14 mouse cellular contexts compared by ENCODE assay signal in the genomic region with DNA sequence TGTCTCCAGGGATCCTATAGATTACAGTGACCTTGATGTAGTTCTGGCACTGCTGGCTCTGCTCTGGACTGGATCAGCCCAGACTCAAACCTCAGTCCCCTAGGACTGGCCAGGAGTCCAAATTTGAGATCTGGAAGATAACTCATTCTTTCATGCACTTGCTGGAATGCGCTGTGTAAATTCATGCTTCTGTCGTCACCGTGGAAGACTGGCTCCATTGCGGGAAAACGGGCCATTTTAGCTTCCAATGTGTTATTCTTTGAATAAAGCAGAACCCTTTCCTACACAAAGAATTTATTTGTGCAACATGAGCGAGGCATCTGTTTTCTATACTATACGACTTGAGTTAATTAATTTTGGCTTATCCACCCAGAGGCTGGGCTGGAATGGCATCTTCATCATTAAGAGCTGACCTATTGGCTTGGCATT. TPM values are rescaled to one million over a fixed set of nuclear protein-coding genes. Genes with fewer than 3 reads are reported as not detected.
DNase-seq lines count a peak whose midpoint lies in the region; ATAC-seq and TF ChIP-seq lines count a peak whose summit lies in the region.
"Had no signal": no experiment of that assay in that cellular context is flagged by ENCODE, and none has a peak within 500 bp of the region (broad histone marks: within the 10 kb centered on the region; RNA-seq: fewer than 3 reads in every experiment).

No protein-coding gene starts in this region.

- intact Hi-C loops in heart, adult 2 months (cut with DNase I): no loop called here

- no peak overlapping the region for H3K9ac ChIP-seq in heart, embryonic 13.5 days
- H3K9ac ChIP-seq in heart, adult 2 months (ENCODE audit: low read depth, low read length): no peak overlapping the region
- H3K9ac ChIP-seq in stomach, embryonic 14.5 days (replicated peaks; ENCODE audit: low read depth, low read length): no peak overlapping the region
- no peak overlapping the region for H3K9ac ChIP-seq in stomach, postnatal 0 days (ENCODE audit: low read length)
- H3K9ac ChIP-seq in intestine, embryonic 15.5 days: no peak overlapping the region
- H3K9ac ChIP-seq: liver, embryonic 15.5 days had no signal

- H3K36me3 ChIP-seq in heart, embryonic 13.5 days: no peaks in the 10 kb centered on the region
- H3K36me3 ChIP-seq in heart, adult 2 months (ENCODE audit: control insufficient read depth, insufficient read depth, low read length): no peaks in the 10 kb centered on the region; the same call in 1 of the 2 replicates
- H3K36me3 ChIP-seq in stomach, embryonic 14.5 days (ENCODE audit: control insufficient read depth, insufficient read depth, low read length): no peaks in the 10 kb centered on the region
- no peaks in the 10 kb centered on the region for H3K36me3 ChIP-seq in stomach, postnatal 0 days (ENCODE audit: control insufficient read depth, insufficient read depth, low read length)
- H3K36me3 ChIP-seq in intestine, embryonic 15.5 days: no peaks in the 10 kb centered on the region
- H3K36me3 ChIP-seq: liver, embryonic 15.5 days had no signal

- no peak overlapping the region for H3K4me3 ChIP-seq in heart, embryonic 13.5 days
- H3K4me3 ChIP-seq in heart, adult 2 months: no peak overlapping the region
- H3K4me3 ChIP-seq in stomach, embryonic 14.5 days (ENCODE audit: low read depth, low read length): no peak overlapping the region
- no peak overlapping the region for H3K4me3 ChIP-seq in stomach, postnatal 0 days (ENCODE audit: low read depth, low read length)
- H3K4me3 ChIP-seq in intestine, embryonic 15.5 days (replicated peaks): no peak overlapping the region
- H3K4me3 ChIP-seq: liver, embryonic 15.5 days had no signal

- 75% methylated on average over 7 of the region's 7 CpGs for whole genome bisulfite sequencing in heart, embryonic 13.5 days
- 91% methylated on average over 7 of the region's 7 CpGs for WGBS in heart, adult 2 months
- WGBS in stomach, embryonic 14.5 days: 42% methylated on average over 7 of the region's 7 CpGs
- 57% methylated on average over 7 of the region's 7 CpGs for WGBS in stomach, postnatal 0 days
- WGBS in intestine, embryonic 15.5 days: 41% methylated on average over 7 of the region's 7 CpGs

- peak overlapping the region; percentile 24; the same call in 1 of the 2 replicates for H3K27ac ChIP-seq in heart, embryonic 13.5 days (replicated peaks)
- no peak overlapping the region for H3K27ac ChIP-seq in heart, adult 2 months
- peak overlapping the region; percentile 41; the same call in 1 of the 2 replicates for H3K27ac ChIP-seq in stomach, embryonic 14.5 days (ENCODE audit: low read length)
- no peak overlapping the region for H3K27ac ChIP-seq in stomach, postnatal 0 days (replicated peaks)
- H3K27ac ChIP-seq in intestine, embryonic 15.5 days: no peak overlapping the region
- H3K27ac ChIP-seq: liver, embryonic 15.5 days had no signal

- DNase-seq in heart, adult 2 months: no peak
- DNase-seq in stomach, postnatal 0 days (ENCODE audit: low spot score): no peak
- no peak for DNase-seq in layer of hippocampus, postnatal 36 days
- DNase-seq in gastrocnemius, postnatal 25 days: no peak
- DNase-seq in retina, postnatal 1 day: no peak
- DNase-seq: cerebellum, postnatal 14 days; heart, adult 11 months; heart, postnatal 4 days; kidney, postnatal 14 days; thymus, postnatal 36 days had no signal

- no peak for TF ChIP-seq POLR2A in heart, adult 2 months (IDR thresholded peaks at IDR 0.05; ENCODE audit: insufficient read depth, low read depth, low read length)

- no peaks in the 10 kb centered on the region for H3K79me2 ChIP-seq in heart, adult 2 months (replicated peaks; ENCODE audit: control insufficient read depth, insufficient read depth, low read length)

- TF ChIP-seq CTCF in heart, adult 2 months (IDR thresholded peaks at IDR 0.05): no peak
- no peak for TF ChIP-seq CTCF in stomach, postnatal 0 days (IDR thresholded peaks at IDR 0.05; ENCODE audit: low read depth)

- no peak overlapping the region for H3K4me2 ChIP-seq in heart, embryonic 13.5 days
- H3K4me2 ChIP-seq in stomach, embryonic 14.5 days (replicated peaks; ENCODE audit: low read depth, low read length): no peak overlapping the region
- H3K4me2 ChIP-seq in stomach, postnatal 0 days (replicated peaks; ENCODE audit: low read depth): no peak overlapping the region
- H3K4me2 ChIP-seq in intestine, embryonic 15.5 days (replicated peaks): no peak overlapping the region
- H3K4me2 ChIP-seq: liver, embryonic 15.5 days had no signal

- H3K27me3 ChIP-seq in heart, embryonic 13.5 days (replicated peaks): no peaks in the 10 kb centered on the region
- no peaks in the 10 kb centered on the region for H3K27me3 ChIP-seq in heart, adult 2 months (ENCODE audit: control insufficient read depth, insufficient read depth, low read length)
- no peaks in the 10 kb centered on the region for H3K27me3 ChIP-seq in stomach, embryonic 14.5 days (ENCODE audit: control insufficient read depth, insufficient read depth, low read length)
- H3K27me3 ChIP-seq in stomach, postnatal 0 days (ENCODE audit: control insufficient read depth, insufficient read depth, low read length): no peaks in the 10 kb centered on the region
- no peaks in the 10 kb centered on the region for H3K27me3 ChIP-seq in intestine, embryonic 15.5 days (replicated peaks)
- H3K27me3 ChIP-seq: liver, embryonic 15.5 days had no signal

- ATAC-seq in heart, embryonic 13.5 days (ENCODE audit: extremely low read depth, insufficient number of reproducible peaks, low FRiP score, low TSS enrichment): no peak
- peak; percentile 56 for ATAC-seq in stomach, embryonic 14.5 days (ENCODE audit: insufficient number of reproducible peaks, insufficient read depth, low FRiP score, low read depth)
- no peak for ATAC-seq in stomach, postnatal 0 days (ENCODE audit: low FRiP score, low TSS enrichment)
- peak; percentile 47; the same call in 1 of the 2 replicates for ATAC-seq in intestine, embryonic 15.5 days

- peaks cover 55% of the 10 kb centered on the region for H3K4me1 ChIP-seq in heart, embryonic 13.5 days
- H3K4me1 ChIP-seq in heart, adult 2 months (ENCODE audit: control insufficient read depth, insufficient read depth, low read length): no peaks in the 10 kb centered on the region
- H3K4me1 ChIP-seq in stomach, embryonic 14.5 days (ENCODE audit: control insufficient read depth, insufficient read depth, low read length): peaks cover 41% of the 10 kb centered on the region
- 0 out of 2 replicates have a peak, but pooled peaks cover 5% of the 10 kb centered on the region for H3K4me1 ChIP-seq in stomach, postnatal 0 days (replicated peaks; ENCODE audit: control insufficient read depth, insufficient read depth)
- peaks cover 16% of the 10 kb centered on the region for H3K4me1 ChIP-seq in intestine, embryonic 15.5 days (replicated peaks)
- H3K4me1 ChIP-seq: liver, embryonic 15.5 days had no signal

- H3K9me3 ChIP-seq in heart, embryonic 13.5 days: no peaks in the 10 kb centered on the region
- H3K9me3 ChIP-seq in stomach, embryonic 14.5 days (ENCODE audit: control insufficient read depth, low read depth, low read length): no peaks in the 10 kb centered on the region
- no peaks in the 10 kb centered on the region for H3K9me3 ChIP-seq in stomach, postnatal 0 days (ENCODE audit: control insufficient read depth, low read length)
- no peaks in the 10 kb centered on the region for H3K9me3 ChIP-seq in intestine, embryonic 15.5 days
- H3K9me3 ChIP-seq: liver, embryonic 15.5 days had no signal

- TF ChIP-seq EP300 in heart, adult 2 months (IDR thresholded peaks at IDR 0.05; ENCODE audit: insufficient read depth, low read depth, low read length): no peak
- TF ChIP-seq EP300 in stomach, postnatal 0 days (optimal IDR thresholded peaks at IDR 0.05): no peak

RNA-seq across cellular contexts. Expression of a gene that starts 40.9 kb away (rescaled TPM):
- polyA plus RNA-seq in heart, embryonic 13.5 days (2015; fragmentation: Nextera tagmentation; extraction: Ambion mirVana): not detected in 2 replicates
- not detected for total RNA-seq in heart, adult 2 months (2021)
- polyA plus RNA-seq in heart, adult 2 months (2012; rRNA removed): not detected in 2 replicates
- not detected in 2 replicates for polyA plus RNA-seq in stomach, embryonic 14.5 days (2014; fragmentation: Nextera tagmentation; extraction: Ambion mirVana)
- polyA plus RNA-seq in stomach, postnatal 0 days (2015; fragmentation: Nextera tagmentation; extraction: Ambion mirVana): not detected in 2 replicates
- polyA plus RNA-seq in intestine, embryonic 15.5 days (2015; fragmentation: Nextera tagmentation; extraction: Ambion mirVana): not detected in 2 replicates
- total RNA-seq in layer of hippocampus, postnatal 36 days (2021): not detected
- total RNA-seq in gastrocnemius, postnatal 25 days (2021): not detected
- total RNA-seq: heart, postnatal 4 days had no signal
- polyA plus RNA-seq: liver, embryonic 15.5 days had no signal

RNA-seq across cellular contexts. Expression of a gene that starts 51.3 kb away (rescaled TPM):
- 24.0 and 25.0 TPM in 2 replicates for polyA plus RNA-seq in heart, embryonic 13.5 days (2015; fragmentation: Nextera tagmentation; extraction: Ambion mirVana)
- total RNA-seq in heart, adult 2 months (2021): 10 to 100 TPM; 11.3 to 11.5 TPM
- polyA plus RNA-seq in heart, adult 2 months (2012; rRNA removed): 11.6 and 19.7 TPM in 2 replicates
- 39.0 and 42.2 TPM in 2 replicates for polyA plus RNA-seq in stomach, embryonic 14.5 days (2014; fragmentation: Nextera tagmentation; extraction: Ambion mirVana)
- 29.5 and 29.9 TPM in 2 replicates for polyA plus RNA-seq in stomach, postnatal 0 days (2015; fragmentation: Nextera tagmentation; extraction: Ambion mirVana)
- 32.8 and 34.5 TPM in 2 replicates for polyA plus RNA-seq in intestine, embryonic 15.5 days (2015; fragmentation: Nextera tagmentation; extraction: Ambion mirVana)
- 10 to 100 TPM; 13.5 to 16.1 TPM for total RNA-seq in layer of hippocampus, postnatal 36 days (2021)
- 10 to 100 TPM; 15.1 to 16.4 TPM for total RNA-seq in gastrocnemius, postnatal 25 days (2021)

Comparison
In these comparisons a context has a peak if more than half of its experiments do, and no peak if none do; other contexts are left out.
1. ATAC-seq: peak in stomach, embryonic 14.5 days (single experiment) and intestine, embryonic 15.5 days (single experiment); none in heart, embryonic 13.5 days (single experiment) and stomach, postnatal 0 days (single experiment).
2. H3K27ac ChIP-seq: peak in heart, embryonic 13.5 days (single experiment) and stomach, embryonic 14.5 days (single experiment); none in heart, adult 2 months (single experiment), stomach, postnatal 0 days (single experiment) and intestine, embryonic 15.5 days (single experiment).